ENCODE assay signal across 11 mouse cellular contexts in genomic region chr14:30692439-30692838, GRCm38 (mm10).
"Had no signal": no experiment of that assay in that cellular context is flagged by ENCODE, and none has a peak within 500 bp of the region (broad histone marks: within the 10 kb centered on the region; RNA-seq: fewer than 3 reads in every experiment).

No protein-coding gene starts in this region.

- DNase-seq: liver, postnatal 0 days; lung, adult 2 months; lung, postnatal 14 days; lung, postnatal 36 days; midbrain, embryonic 14.5 days; retina, postnatal 1 day; right cerebral cortex, adult 18-20 months; right cerebral cortex, postnatal 25 days; thymus, adult 18-20 months; thymus, postnatal 14 days; thymus, postnatal 36 days had no signal
